Mouse (Mus musculus) gastrocnemius, adult 2 months (tissue): ENCODE measurements at regions not wholly inside any gene's neighbourhood (a gene's known extent, or its start where the extent isn't known, plus 50 kb on each side); places are given as distances from the start of the nearest gene placed in this dataset.

Experiments
- DNase-seq: peaks from one replicate; pipeline ENCODE4 v3.0.0; 2022
- H3K27ac ChIP-seq: fragments of 200-600 bp; 2 replicates; pipeline ENCODE4 v1.8.1; 2022; ENCODE audit warnings: mild to moderate bottlenecking
- H3K4me3 ChIP-seq: fragments of 200-600 bp; 2 replicates; pipeline ENCODE4 v1.8.1; 2022; ENCODE audit warnings: mild to moderate bottlenecking, moderate library complexity
- CTCF ChIP-seq: fragments of 200-600 bp; IDR thresholded peaks from 2 replicates; pipeline ENCODE4 v1.8.1; 2022; ENCODE audit warnings: antibody characterized with exemption, mild to moderate bottlenecking, moderate library complexity
- intact Hi-C: fragments of 180-260 bp; cut with DNase I; formaldehyde crosslinking; loops from one replicate; pipeline ENCODE4 v1.15.1; 2025

GRCm38 (mm10) chr13:97537206-97537605, 223.2 kb downstream of the Gm10260 start:
- intact Hi-C loops: no loop called here
- no peak overlapping the region for H3K4me3 ChIP-seq
- no peak for TF ChIP-seq CTCF
- H3K27ac ChIP-seq: no peak overlapping the region
- DNase-seq: no peak

- Histone ChIP-seq H3K4me3 (no peak overlapping the region), H3K27ac (no peak overlapping the region)
- no peak for TF ChIP-seq CTCF
- intact Hi-C loops: no loop called here
- DNase-seq: no peak
Measured at GRCm38 (mm10) chr13:97533896-97534666, 226.4 kb downstream of the Gm10260 start.

- Histone ChIP-seq H3K4me3 (no peak overlapping the region), H3K27ac (no peak overlapping the region)
- TF ChIP-seq CTCF: no peak
- DNase-seq: no peak
- intact Hi-C loops: no loop called here
Measured at GRCm38 (mm10) chr13:97531181-97531580, 229.3 kb downstream of the Gm10260 start.

GRCm38 (mm10) chr13:97530570-97530969, 229.9 kb downstream of the Gm10260 start:
- DNase-seq: no peak
- intact Hi-C loops: no loop called here
- no peak for TF ChIP-seq CTCF
- H3K4me3 ChIP-seq: no peak overlapping the region
- H3K27ac ChIP-seq: no peak overlapping the region

- intact Hi-C loops: no loop called here
- Histone ChIP-seq H3K4me3 (no peak overlapping the region), H3K27ac (no peak overlapping the region)
- no peak for TF ChIP-seq CTCF
- no peak for DNase-seq
Measured at GRCm38 (mm10) chr13:97527958-97528357, 232.5 kb downstream of the Gm10260 start.

- Histone ChIP-seq H3K4me3 (no peak overlapping the region), H3K27ac (no peak overlapping the region)
- DNase-seq: no peak
- no peak for TF ChIP-seq CTCF
- intact Hi-C loops: no loop called here
Measured at GRCm38 (mm10) chr13:97524847-97525434, 235.5 kb downstream of the Gm10260 start.

GRCm38 (mm10) chr13:97523523-97524412, 236.7 kb downstream of the Gm10260 start:
- intact Hi-C loops: no loop called here
- Histone ChIP-seq H3K4me3 (no peak overlapping the region), H3K27ac (peak overlapping the region; percentile 60)
- TF ChIP-seq CTCF: no peak
- DNase-seq: no peak

- Histone ChIP-seq H3K27ac (no peak overlapping the region), H3K4me3 (no peak overlapping the region)
- no peak for TF ChIP-seq CTCF
- no peak for DNase-seq
- intact Hi-C loops: no loop called here
Measured at GRCm38 (mm10) chr13:97520988-97521547, 239.4 kb downstream of the Gm10260 start.

GRCm38 (mm10) chr13:97516731-97517130, 243.7 kb downstream of the Gm10260 start:
- intact Hi-C loops: no loop called here
- no peak overlapping the region for H3K27ac ChIP-seq
- no peak for TF ChIP-seq CTCF
- no peak overlapping the region for H3K4me3 ChIP-seq
- DNase-seq: no peak

GRCm38 (mm10) chr13:97514421-97515066, 245.9 kb downstream of the Gm10260 start:
- no peak overlapping the region for H3K27ac ChIP-seq
- DNase-seq: no peak
- H3K4me3 ChIP-seq: no peak overlapping the region
- intact Hi-C loops: no loop called here
- no peak for TF ChIP-seq CTCF

GRCm38 (mm10) chr13:97512521-97512920, 247.9 kb downstream of the Gm10260 start:
- intact Hi-C loops: no loop called here

More at GRCm38 (mm10) chr13:97512521-97512920, 247.9 kb downstream of the Gm10260 start:
- no peak for TF ChIP-seq CTCF
- Histone ChIP-seq H3K27ac (no peak overlapping the region), H3K4me3 (no peak overlapping the region)
- DNase-seq: no peak
